Mouse (Mus musculus): ENCODE data around the gene Pkmyt1.
"Not testable (repeated sequence)": the region's sequence is repeated elsewhere in the genome, so short reads cannot be mapped to it uniquely, and the experiment has no call there.

Pkmyt1 gene

GRCm38 (mm10) chr17:23747471-23747870 is 21.3 kb downstream of the Pkmyt1 start:
- no peak for DNase-seq (ENCODE audit: inconsistent ontology term)

DNA sequence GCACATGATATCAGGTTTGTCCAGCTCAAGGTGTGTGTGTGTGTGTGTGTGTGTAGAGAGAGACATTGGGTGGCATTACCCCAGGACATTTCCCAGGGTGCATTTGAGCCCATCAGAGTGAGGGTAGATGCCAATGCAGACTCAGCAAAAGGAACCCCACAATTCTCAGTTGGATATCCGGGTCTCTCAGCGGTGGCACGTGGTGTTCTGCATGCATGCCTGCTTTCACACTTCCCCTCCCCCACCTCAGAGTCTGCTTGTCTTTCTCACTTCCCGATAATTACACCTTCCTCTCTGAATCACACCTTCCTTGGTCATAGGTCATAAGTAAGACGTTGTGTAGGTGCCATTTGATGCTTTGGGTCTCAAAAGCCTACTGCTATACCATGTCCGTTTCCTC is 21.9 kb downstream of the Pkmyt1 start:
- DNase-seq (ENCODE audit: inconsistent ontology term): no peak

DNA sequence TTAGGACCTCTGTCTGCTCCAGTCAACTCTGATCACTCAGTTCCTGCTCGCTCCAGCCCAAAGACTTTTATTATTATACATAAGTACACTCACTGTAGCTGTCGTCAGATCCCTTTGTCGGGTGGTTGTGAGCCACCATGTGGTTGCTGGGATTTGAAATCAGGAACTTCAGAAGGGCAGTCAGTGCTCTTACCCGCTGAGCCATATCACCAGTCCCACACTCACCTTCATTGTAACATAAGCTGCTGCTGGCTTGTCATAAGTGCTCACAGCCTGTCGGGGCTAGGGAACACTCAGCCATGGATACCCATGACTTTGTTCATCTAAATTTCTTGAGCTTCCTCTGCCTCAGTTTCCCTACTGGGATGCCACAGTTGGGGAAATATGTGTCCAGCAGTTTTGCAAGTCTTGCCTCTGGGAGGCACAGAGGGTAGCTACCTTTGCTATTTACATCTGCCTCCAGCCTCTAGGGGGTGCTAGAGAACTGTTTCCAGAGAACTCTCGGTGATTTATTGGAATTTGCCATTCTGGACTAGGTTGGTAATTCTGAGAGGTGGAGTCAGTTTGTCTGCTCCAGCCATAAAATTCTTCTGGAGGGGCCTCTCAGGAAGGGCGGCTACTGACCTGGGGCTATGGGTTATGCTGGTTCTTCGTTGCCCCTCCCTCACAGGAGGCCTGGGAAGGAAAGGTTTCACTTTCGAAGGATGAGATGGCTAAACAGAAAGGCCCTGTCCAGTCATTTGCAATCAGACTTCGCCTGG is 22.7 kb downstream of the Pkmyt1 start:
- DNase-seq (ENCODE audit: inconsistent ontology term): peak; percentile 54

GRCm38 (mm10) chr17:23749400-23750191 is 23.5 kb downstream of the Pkmyt1 start:
- no peak for DNase-seq (ENCODE audit: inconsistent ontology term)

DNA sequence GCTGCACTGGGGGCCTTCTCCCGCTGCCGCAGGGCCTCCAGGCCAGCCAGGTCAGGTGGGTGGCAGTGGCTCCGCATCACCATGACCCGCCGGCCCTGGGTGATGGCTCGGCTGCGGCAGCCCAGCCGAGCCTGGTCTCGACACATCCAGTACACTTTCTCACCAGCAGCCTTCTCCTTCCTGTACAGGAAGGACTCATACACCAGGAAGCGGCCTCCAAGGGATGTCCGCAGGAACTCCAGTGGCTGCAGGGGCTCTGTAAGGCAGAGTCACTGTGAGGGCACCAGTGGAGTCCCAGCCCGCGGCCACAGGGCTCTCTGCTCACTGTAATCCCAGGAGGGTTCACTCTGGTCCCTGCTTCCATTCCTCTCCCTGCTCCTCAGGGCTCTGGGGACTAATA is 29.6 kb downstream of the Pkmyt1 start:
- DNase-seq (ENCODE audit: inconsistent ontology term): no peak

DNA sequence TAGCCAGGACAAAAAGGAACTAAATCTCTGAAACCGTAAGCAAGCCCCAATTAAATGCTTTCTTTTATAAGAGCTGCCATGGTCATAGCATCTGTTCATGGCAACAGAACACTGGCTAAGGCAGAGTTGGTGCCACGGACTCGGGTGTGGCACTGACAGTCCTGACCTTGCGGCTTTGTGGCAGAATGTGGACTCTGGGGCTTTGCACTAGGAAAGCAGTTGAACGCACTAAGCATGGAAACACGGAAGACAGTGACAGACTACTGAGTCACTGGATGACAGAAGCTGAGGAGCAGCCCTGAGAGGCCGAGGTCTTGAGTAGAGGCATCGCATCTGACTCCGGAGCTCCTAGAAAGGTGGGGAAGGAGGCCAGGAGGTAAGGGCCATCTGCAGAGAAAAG is 31.4 kb downstream of the Pkmyt1 start:
- DNase-seq (ENCODE audit: inconsistent ontology term): no peak

- DNase-seq (ENCODE audit: inconsistent ontology term): no peak
These were observed 32.7 kb downstream of the Pkmyt1 start for GRCm38 (mm10) chr17:23758801-23759200.

- no peak for DNase-seq (ENCODE audit: inconsistent ontology term)
These were observed 34.1 kb downstream of the Pkmyt1 start for GRCm38 (mm10) chr17:23760231-23760630.

DNA sequence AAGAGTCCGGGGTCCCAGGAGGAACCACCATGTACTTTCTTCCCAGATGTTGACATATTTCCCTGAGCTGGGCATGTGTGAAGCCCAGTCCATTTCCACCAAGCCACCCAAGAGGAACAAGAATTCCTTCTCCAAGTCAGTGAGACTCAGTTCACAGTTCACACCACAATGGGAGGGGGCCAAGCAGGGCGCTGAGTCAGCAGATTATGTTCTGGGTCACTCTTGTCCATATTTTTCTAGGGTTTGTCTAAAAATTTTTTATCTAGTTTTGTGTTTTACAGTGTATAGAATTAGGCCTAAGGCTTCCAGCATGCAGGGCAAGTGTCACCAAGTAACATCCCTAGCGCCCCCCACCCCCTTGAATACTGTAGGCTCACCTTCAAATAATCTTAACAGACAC is 35.0 kb downstream of the Pkmyt1 start:
- no peak for DNase-seq (ENCODE audit: inconsistent ontology term)

GRCm38 (mm10) chr17:23762976-23763375 is 36.8 kb downstream of the Pkmyt1 start:
- no peak for DNase-seq (ENCODE audit: inconsistent ontology term)

DNA sequence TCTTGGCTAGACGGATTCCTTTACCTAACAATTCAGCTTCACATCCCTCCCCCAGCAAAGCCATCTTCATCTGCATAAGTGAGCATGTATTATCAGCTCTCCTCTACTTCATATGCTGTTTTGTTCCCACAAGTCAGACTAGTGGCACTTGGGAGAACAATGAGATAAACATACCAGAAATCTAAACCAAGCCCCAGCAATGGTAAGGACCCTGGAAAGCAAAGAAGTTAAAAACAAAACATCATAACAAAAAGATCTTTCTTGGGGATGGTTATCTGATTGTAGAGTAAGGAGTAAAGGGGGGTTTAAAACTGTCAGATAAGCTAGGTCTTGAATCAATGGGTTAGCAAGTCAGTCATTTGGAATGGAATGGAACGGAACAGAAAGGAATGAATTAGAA is 44.4 kb downstream of the Pkmyt1 start:
- DNase-seq (ENCODE audit: inconsistent ontology term): no peak

GRCm38 (mm10) chr17:23770896-23771283 is 44.8 kb downstream of the Pkmyt1 start:
- DNase-seq (ENCODE audit: inconsistent ontology term): peak; percentile 79

GRCm38 (mm10) chr17:23771284-23772218 is 45.4 kb downstream of the Pkmyt1 start, which contains the start of gene Flywch1:
TSS of gene Flywch1 (minus strand) at chr17:23771602.
- DNase-seq (ENCODE audit: inconsistent ontology term): peak; percentile 97

- DNase-seq (ENCODE audit: inconsistent ontology term): not testable (repeated sequence)
These were observed 46.1 kb downstream of the Pkmyt1 start for GRCm38 (mm10) chr17:23772219-23772556.

GRCm38 (mm10) chr17:23773676-23774075 is 47.5 kb downstream of the Pkmyt1 start:
- DNase-seq (ENCODE audit: inconsistent ontology term): no peak

- DNase-seq (ENCODE audit: inconsistent ontology term): peak; percentile 85
These were observed 48.0 kb downstream of the Pkmyt1 start for GRCm38 (mm10) chr17:23774090-23774489.

- DNase-seq (ENCODE audit: inconsistent ontology term): no peak
These were observed 50.1 kb downstream of the Pkmyt1 start for GRCm38 (mm10) chr17:23776216-23776615.

- no peak for DNase-seq (ENCODE audit: inconsistent ontology term)
These were observed 51.0 kb downstream of the Pkmyt1 start for GRCm38 (mm10) chr17:23777141-23777540.

DNA sequence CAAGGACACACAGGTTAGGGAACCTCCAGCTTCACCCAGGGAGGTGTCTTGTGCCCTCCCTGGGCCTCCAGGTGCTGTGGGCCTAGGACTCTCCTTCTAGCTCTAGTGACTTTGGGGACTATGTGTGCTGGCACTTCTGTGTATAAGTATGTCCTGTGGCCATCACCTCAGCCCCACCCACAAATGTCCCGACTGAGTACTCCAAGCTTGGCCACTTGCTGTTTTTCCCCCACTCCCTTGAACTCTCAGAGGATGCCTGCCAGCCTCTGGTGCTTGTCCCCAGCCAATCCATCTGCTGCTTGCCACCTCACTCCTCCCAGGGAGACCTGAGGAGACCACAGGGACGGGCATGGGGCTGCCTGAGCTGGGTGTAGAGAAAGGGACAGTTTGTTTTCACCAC is 52.3 kb downstream of the Pkmyt1 start:
- DNase-seq (ENCODE audit: inconsistent ontology term): no peak

- DNase-seq (ENCODE audit: inconsistent ontology term): no peak
These were observed 57.2 kb downstream of the Pkmyt1 start for GRCm38 (mm10) chr17:23783352-23783751.

DNA sequence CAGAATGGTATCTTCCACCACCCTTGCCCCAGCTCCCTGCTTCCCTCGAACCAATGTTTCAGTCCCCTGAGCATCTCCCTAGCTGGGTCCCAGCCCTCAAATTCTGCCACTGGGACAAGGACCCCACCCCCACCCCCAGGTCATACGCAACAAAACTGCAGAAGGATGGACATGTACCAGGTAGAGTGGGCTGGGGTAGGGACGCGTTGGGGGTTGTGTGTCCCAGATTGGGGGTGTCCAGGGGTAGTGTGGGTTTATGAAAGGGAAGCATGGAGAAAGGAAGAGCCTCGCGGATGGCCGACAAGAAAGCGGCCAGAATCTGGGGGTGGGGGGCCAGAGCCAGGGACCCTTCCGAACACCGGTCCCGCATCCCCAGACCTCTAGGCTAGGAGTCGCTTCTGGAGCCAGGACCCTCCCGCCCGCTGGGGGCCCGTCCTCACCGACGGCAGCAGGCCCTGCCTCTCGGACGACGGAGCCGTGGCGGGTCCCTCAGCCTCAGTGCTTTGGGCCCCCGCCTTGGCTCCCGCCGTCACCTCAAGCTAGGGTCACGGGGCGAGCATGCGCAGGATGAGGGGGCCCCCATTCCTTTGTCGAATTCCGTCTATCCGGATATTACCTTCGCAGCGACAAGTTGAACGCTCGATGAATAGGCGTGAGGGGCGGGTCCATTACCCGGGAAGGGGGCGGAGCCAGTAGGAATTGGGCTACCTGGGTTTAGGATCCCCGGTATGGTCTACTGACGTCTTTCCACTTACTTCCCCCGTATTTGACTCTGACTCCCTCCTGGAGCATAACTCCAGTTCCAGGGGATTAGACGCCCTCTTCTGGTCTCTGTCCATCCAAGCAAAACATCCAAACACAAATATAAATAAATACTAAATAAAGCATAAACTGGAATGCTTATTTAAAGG is 59.7 kb downstream of the Pkmyt1 start, which contains the start of gene Flywch2:
Flywch2 (minus strand) TSS at position 521 of the 911 bp plus-strand sequence.
- DNase-seq (ENCODE audit: inconsistent ontology term): peak; percentile 81

All from Muller cell, postnatal 12 days (primary cell).